Mouse (Mus musculus) CH12F3 (cell line): ENCODE measurements around the gene Miox.

Source experiments
- in situ Hi-C: fragments of 300-500 bp; cut with MboI; formaldehyde crosslinking; loops from 2 replicates; pipeline ENCODE4 v1.14.3; 2020; ENCODE audit warnings: low sequenced_read_pairs

Gene Miox

GRCm38 (mm10) chr15:89314511-89315189 is 19.5 kb upstream of the Miox start:
- in situ Hi-C loops, result no loop called here

DNA sequence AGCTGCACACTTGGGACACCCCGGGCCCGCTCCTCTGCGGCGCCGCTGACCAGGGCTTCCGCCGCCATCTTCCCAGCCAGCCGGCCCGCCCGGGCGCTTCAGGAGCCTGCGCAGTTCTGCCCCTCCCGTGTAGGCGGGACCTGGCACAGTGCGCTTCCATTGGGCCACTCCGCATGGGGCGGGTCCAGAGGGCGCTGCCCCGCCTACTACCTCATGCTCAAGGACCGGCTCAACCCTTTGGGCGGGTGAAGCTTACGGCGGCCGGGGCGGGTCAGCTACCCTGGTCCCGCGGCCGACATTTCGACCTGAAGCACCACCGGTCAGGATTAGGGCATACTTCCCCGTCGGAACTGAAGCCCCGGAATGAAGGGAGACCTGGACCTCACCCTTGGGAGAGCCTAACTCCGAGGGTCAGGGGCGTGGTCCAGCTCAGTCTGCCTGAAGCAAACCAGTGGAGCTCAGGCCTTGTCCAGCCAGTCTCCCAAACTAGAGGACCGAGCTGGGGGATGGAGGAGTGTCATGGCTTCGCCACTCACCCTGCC is 18.9 kb upstream of the Miox start, which contains the start of gene Sbf1:
Sbf1 (minus strand) TSS at position 122 of the 542 bp plus-strand sequence.
- in situ Hi-C loops, result no loop called here

- in situ Hi-C loops, result no loop called here
Observed at GRCm38 (mm10) chr15:89316146-89316545, 18.1 kb upstream of the Miox start.

DNA sequence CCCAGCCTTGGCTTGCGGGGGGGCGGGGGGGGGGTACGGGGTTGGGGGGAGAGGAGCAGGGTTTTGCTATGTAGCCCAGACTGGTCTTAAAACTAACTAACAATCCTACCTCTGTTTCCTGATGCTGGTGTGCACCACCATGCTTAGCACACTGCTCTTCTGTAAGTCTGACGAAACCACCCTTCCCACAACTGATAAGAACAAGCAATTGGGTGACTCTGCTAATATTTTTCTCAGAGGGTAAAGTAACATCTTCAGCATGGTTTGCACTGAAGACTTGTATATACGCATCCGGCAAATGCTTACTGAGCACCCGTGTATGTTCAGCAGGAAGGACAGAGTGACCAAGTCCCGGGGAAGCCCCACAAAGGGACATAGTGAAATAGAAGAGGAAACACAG is 12.9 kb upstream of the Miox start:
- in situ Hi-C loops, result no loop called here

GRCm38 (mm10) chr15:89322670-89323522 is 11.3 kb upstream of the Miox start, which contains the start of gene Adm2:
TSS of gene Adm2 (plus strand) at chr15:89322720.
- in situ Hi-C loops, result no loop called here

DNA sequence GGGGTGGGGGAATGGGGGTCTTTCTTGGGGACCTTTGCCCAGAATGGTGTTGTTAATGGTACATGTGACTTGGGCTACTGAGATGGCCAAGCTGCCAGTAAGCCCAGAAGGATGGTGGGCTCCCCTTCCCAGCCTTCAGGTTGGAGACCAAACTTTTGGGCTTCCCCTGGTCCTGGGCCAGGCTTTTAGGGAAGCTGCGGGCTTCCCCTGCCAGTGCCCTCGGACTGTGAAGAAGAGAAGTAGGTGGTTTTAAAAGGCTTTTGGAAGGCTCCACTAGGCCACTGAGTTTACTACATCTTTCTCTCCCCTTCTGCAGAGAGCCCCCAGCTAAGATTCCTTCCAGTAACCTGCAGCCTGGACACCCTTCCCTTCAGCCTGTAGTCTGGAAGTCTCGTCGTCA is 10.5 kb upstream of the Miox start:
- in situ Hi-C loops, result no loop called here

DNA sequence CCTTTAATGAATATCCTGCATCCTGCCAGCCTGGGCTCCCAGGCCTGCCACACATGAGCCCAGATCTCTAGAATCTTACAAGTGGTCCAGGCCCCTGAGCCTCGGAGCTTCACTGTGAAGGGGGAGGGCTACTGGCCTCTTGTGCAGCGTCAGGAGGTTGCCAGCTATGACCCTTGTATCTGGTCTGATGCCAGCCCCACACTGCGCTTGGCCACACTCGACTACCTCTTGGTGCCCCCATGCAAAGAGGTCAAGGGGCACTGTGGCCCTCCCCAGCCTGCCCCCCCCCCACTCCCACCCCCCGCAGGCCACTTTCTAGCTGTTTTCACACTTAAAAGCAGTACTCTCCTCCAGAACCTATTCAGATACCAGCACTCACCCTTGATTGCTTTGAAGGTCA is 7.8 kb upstream of the Miox start:
- in situ Hi-C loops, result no loop called here

DNA sequence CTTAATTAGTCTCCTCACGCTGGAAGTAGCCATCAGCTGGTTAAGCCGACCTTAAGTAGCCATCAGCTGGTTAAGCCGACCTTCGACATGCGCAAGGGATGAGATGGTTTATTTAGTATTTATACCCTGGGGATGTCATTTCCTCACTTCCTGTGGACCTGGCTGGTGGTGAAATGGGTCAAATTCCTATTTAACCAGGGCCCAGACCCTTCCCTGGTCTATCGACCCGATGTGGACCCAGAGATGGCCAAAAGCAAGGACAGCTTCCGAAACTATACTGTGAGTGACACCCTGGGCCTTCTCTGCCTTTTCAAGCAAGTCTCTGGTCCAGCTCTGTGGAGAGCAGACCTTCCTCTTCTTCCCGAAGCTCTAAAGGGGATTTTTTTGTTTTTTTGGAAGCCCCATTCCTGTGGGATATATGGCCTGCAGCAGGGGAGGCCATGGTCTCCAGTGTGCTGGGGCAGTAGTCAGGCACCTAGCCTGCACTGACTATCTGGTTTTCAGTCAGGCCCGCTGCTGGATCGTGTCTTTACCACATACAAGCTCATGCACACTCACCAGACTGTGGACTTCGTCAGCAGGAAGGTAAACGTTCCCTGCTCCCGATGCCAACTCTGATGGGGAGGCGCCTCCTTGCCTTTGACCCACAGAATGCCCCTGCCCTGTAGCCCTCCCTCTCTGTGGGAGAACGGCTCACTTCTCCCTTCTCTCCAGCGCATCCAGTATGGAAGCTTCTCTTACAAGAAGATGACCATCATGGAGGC is 758 bp downstream of the Miox start:
- in situ Hi-C loops, result no loop called here

GRCm38 (mm10) chr15:89336422-89336821 is 2.2 kb downstream of the Miox start:
- in situ Hi-C loops, result no loop called here

DNA sequence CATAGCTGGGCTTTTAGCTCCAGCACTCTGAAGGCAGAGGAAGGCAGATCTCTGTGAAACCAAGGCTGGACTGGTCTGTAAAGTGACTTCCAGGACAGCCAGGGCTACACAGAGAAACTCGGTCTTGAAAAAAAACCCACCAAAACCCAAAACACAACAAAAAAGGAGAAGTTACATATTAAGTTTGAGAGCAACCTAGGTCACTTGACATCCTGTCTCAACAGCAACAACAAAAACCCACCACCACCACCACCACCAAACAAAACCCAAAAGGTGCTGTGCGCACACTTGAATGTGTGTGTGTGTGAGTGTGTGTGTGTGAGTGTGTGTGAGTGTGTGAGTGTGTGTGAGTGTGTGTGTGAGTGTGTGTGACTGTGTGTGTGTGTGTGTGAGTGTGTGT is 5.5 kb downstream of the Miox start:
- in situ Hi-C loops, result no loop called here

DNA sequence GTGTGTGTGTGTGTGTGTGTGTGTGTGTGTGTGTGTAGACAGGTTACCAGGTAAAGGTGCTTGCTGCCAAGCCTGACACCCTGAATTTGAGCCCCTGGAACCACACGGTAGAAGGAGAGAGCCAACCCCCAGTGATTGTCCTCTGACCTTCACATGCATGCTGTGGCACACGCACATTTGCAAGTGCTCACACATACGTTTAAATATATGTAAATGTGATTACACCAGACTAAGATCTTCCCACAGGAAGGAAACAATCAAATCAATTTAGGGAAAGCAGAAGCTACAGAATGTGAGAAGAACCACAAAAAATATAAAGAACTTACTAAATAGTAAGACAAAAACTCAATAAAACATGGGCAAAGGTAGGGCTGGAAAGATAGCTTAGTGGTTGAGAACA is 5.9 kb downstream of the Miox start:
- in situ Hi-C loops, result no loop called here

DNA sequence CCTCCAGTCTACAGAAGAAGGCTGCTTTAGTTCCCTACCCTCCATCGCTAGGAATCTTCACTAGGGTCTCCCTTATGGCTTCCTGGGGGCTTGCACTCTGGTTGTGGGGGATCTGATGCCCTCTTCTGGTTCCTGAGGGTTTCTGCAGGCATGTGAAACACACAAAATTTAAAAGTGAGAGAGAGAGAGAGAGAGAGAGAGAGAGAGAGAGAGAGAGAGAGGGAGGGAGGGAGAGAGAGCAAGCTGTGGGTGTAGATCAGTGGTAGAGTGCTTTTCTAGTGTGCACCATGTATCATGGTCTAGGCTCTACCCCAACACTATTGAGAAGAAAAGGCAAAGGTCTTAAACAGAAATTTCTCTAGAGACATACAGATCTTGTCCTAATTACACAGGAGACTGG is 7.5 kb downstream of the Miox start:
- in situ Hi-C loops, result no loop called here

DNA sequence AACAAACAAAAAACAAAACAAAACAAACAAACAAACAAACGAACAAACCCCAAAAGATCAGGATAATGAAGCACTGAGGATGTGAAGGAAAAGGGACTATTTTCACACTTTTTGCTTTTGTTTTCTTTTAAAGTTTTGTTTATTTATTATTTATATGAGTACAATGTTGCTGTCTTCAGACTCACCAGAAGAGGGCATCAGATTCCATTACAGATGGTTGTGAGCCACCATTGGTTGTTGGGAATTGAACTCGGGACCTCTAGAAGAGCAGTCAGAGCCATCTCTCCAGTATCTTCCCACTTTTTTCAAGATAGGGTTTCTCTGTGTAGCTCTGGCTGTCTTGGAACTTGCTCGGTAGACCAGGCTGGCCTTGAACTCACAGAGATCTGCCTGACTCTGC is 9.1 kb downstream of the Miox start:
- in situ Hi-C loops, result no loop called here

DNA sequence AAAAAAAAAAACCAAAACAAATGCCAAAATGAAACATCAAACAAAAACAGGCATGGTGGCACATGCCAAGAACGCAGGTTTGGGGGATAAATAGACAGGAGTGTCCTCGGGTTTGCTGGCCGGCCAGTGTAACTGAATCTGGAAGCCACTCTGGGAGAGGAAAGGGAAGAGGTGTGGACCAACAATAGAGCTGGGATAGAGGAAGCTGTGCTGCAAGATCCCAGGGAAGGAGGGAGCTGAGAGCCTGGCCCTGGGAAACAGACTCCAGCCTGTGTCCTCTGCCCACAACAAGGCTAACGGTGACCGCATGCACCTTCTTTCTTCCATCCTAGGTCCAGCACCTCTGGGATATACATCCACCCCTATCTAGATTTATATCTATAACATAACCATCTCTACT is 16.2 kb downstream of the Miox start:
- in situ Hi-C loops, result no loop called here

- in situ Hi-C loops, result no loop called here
Observed at GRCm38 (mm10) chr15:89351302-89351701, 17.1 kb downstream of the Miox start.

DNA sequence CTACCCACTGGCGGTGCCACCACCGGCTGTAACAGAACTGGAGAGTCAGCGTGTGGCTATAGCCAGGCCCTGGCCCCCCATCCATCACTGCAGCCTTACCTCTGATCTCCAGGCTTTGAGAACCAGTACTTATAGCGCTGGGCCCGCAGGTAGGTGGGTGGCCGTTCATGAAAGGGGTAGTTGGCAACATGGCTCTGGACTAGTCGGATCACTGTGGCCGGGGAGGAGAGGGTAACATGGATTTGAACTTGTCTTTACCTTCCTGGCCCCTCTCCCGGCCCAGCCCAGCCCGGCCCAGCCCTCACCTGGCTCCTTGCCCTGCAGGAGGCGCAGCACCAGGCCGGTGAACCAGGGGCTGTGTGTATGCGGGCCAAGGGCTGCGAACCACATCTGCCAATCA is 17.9 kb downstream of the Miox start:
- in situ Hi-C loops, result no loop called here

GRCm38 (mm10) chr15:89352795-89353194 is 18.6 kb downstream of the Miox start:
- in situ Hi-C loops, result no loop called here

DNA sequence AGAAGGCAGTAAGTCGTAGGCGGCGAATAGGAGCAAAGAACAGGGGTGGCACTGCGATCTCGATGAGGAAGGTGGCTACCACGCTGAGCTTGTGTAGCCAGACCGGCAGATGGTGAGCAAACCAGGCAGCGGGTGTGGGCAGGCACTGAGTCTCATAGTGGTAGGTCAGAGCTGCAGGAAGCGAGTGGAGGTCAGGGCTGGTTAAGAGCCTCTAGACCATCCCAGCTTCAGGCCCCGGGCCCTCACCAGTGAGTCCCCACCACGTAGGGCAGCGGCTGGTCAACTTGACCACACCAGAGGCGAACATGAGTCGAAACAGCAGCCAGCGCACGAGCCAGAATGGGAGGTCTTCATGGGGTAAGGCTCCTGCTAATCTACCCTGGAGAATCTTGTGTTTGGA is 19.6 kb downstream of the Miox start:
- in situ Hi-C loops, result no loop called here

DNA sequence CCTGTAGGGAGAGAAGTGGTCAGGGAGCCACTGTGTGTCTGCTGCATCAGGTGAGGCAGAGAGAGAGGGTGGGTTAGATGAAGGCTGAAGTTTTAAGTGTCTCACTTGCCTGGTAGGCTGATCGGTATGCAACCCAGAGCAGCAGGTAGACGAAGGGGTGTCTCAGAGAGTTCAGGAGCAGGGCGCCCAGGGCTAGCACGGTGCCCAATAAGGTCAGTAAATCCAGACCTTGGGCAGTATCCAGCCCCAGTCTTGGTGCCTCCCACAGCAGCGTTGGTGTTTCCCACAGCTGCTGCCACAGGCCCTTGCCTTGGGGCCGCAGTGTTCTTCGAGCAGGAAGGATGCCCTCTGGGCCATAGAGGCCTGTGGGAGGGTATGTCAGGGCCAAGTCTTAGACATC is 20.3 kb downstream of the Miox start:
- in situ Hi-C loops, result no loop called here

- in situ Hi-C loops, result no loop called here
Observed at GRCm38 (mm10) chr15:89355241-89356187, 21.3 kb downstream of the Miox start, which contains the start of the genes Lmf2 and Ncaph2. TSS of gene Lmf2 (minus strand) at chr15:89355659. TSS of gene Ncaph2 (plus strand) at chr15:89355719.
